27 mouse cellular contexts compared by ENCODE assay signal in the genomic region with DNA sequence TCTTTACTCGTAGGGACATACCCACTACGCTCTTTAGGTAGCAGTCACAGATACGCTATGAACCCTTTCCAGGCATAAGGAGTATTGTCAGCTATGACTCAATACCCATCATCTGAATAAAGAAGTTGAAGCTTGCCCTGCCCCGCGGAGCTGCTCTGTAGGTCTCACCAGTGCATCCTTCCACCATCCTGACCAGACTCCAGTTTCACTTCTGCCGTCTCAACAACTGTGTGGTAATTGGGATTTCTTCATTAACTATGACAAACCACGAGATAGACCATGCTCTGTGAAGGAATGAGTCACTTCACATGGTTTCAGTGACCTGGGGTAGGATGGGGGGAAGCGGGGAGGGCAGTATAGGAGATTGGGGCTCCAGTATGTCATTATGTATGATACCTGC.
DNase-seq lines count a peak whose midpoint lies in the region; ATAC-seq lines count a peak whose summit lies in the region.
"Had no signal": no experiment of that assay in that cellular context is flagged by ENCODE, and none has a peak within 500 bp of the region (broad histone marks: within the 10 kb centered on the region; RNA-seq: fewer than 3 reads in every experiment).

No protein-coding gene starts in this region.

- no peak for DNase-seq in liver, embryonic 11.5 days (ENCODE audit: low spot score)
- peak; percentile 56 to 62 for DNase-seq in B cell, adult 2 months
- peak; percentile 33 for DNase-seq in c-Kit-positive CD71-negative TER-119-negative erythroid progenitor cells, embryonic 14.5 days (ENCODE audit: low read depth)
- peak; percentile 71 to 79 for DNase-seq in monocyte, adult 2 months (ENCODE audit: low read depth in 1 of 2, low spot score in 2 of 2)
- no peak for DNase-seq in forebrain, embryonic 14.5 days (ENCODE audit: low spot score)
- DNase-seq in heart, postnatal 10 days, result no peak
- no peak for DNase-seq in retina, embryonic 14.5 days (ENCODE audit: low spot score)
- DNase-seq: adrenal gland, postnatal 10 days; cerebellum, adult 8-10 months; forebrain, postnatal 0 days; heart, postnatal 14 days; kidney, adult 11 months; kidney, postnatal 4 days; left cerebral cortex, postnatal 4 days; lung, embryonic 14.5 days; right cerebral cortex, postnatal 14 days; thymus, adult 2 months; thymus, postnatal 4 days had no signal

- no peak overlapping the region for H3K9ac ChIP-seq in liver, embryonic 16.5 days (ENCODE audit: low read depth, low read length)
- no peak overlapping the region for H3K9ac ChIP-seq in liver, embryonic 11.5 days (ENCODE audit: low read depth, low read length)
- H3K9ac ChIP-seq in forebrain, embryonic 14.5 days (ENCODE audit: low read length), result no peak overlapping the region
- H3K9ac ChIP-seq: forebrain, postnatal 0 days; heart, embryonic 12.5 days; hindbrain, embryonic 13.5 days; kidney, embryonic 15.5 days; limb, embryonic 15.5 days; lung, embryonic 14.5 days had no signal

- ATAC-seq in liver, embryonic 16.5 days (ENCODE audit: low read depth), result peak; percentile 23; the same call in 1 of the 2 replicates
- ATAC-seq in liver, embryonic 11.5 days (replicated peaks; ENCODE audit: low FRiP score), result no peak
- no peak for ATAC-seq in forebrain, embryonic 14.5 days
- ATAC-seq: forebrain, postnatal 0 days had no signal

- no peak overlapping the region for H3K27ac ChIP-seq in liver, embryonic 16.5 days (ENCODE audit: low read length)
- no peak overlapping the region for H3K27ac ChIP-seq in liver, embryonic 11.5 days (ENCODE audit: low read depth, low read length)
- no peak overlapping the region for H3K27ac ChIP-seq in forebrain, embryonic 14.5 days (ENCODE audit: low read depth, low read length)
- H3K27ac ChIP-seq: embryonic facial prominence, embryonic 10.5 days; forebrain, embryonic 10.5 days; hindbrain, embryonic 13.5 days; kidney, embryonic 15.5 days; limb, embryonic 15.5 days; stomach, postnatal 0 days had no signal

- no peak overlapping the region for H3K4me2 ChIP-seq in liver, embryonic 16.5 days (ENCODE audit: low read depth, low read length)
- no peak overlapping the region for H3K4me2 ChIP-seq in liver, embryonic 11.5 days
- no peak overlapping the region for H3K4me2 ChIP-seq in forebrain, embryonic 14.5 days (ENCODE audit: low read length)
- H3K4me2 ChIP-seq: heart, embryonic 12.5 days; hindbrain, embryonic 13.5 days; kidney, embryonic 15.5 days; limb, embryonic 15.5 days; lung, embryonic 14.5 days; midbrain, embryonic 11.5 days had no signal

- no peaks in the 10 kb centered on the region for H3K36me3 ChIP-seq in liver, embryonic 16.5 days (ENCODE audit: control insufficient read depth, insufficient read depth)
- no peaks in the 10 kb centered on the region for H3K36me3 ChIP-seq in liver, embryonic 11.5 days (ENCODE audit: control insufficient read depth, insufficient read depth, low read length)
- no peaks in the 10 kb centered on the region for H3K36me3 ChIP-seq in forebrain, embryonic 14.5 days (ENCODE audit: control insufficient read depth, insufficient read depth, low read length)
- H3K36me3 ChIP-seq: embryonic facial prominence, embryonic 10.5 days; forebrain, embryonic 10.5 days; heart, embryonic 12.5 days; hindbrain, embryonic 13.5 days; kidney, embryonic 15.5 days; limb, embryonic 15.5 days had no signal

- no peaks in the 10 kb centered on the region for H3K27me3 ChIP-seq in liver, embryonic 16.5 days (ENCODE audit: control insufficient read depth, insufficient read depth, low read depth, low read length)
- no peaks in the 10 kb centered on the region for H3K27me3 ChIP-seq in liver, embryonic 11.5 days (replicated peaks; ENCODE audit: control insufficient read depth, insufficient read depth, low read length)
- no peaks in the 10 kb centered on the region for H3K27me3 ChIP-seq in forebrain, embryonic 14.5 days (replicated peaks; ENCODE audit: control insufficient read depth, insufficient read depth, low read length)
- H3K27me3 ChIP-seq: hindbrain, embryonic 13.5 days; kidney, embryonic 15.5 days; limb, embryonic 15.5 days had no signal

- H3K4me3 ChIP-seq in liver, embryonic 16.5 days (ENCODE audit: low read depth, low read length), result no peak overlapping the region
- H3K4me3 ChIP-seq in liver, embryonic 11.5 days (ENCODE audit: low read depth, low read length), result no peak overlapping the region
- no peak overlapping the region for H3K4me3 ChIP-seq in forebrain, embryonic 14.5 days (ENCODE audit: low read depth, low read length)
- H3K4me3 ChIP-seq: embryonic facial prominence, embryonic 10.5 days; forebrain, embryonic 10.5 days; heart, embryonic 12.5 days; hindbrain, embryonic 13.5 days; kidney, embryonic 15.5 days; limb, embryonic 15.5 days had no signal

- H3K4me1 ChIP-seq in liver, embryonic 16.5 days (ENCODE audit: control insufficient read depth, low read depth, low read length), result no peaks in the 10 kb centered on the region
- peaks cover 10% of the 10 kb centered on the region; the same call in 1 of the 2 replicates for H3K4me1 ChIP-seq in liver, embryonic 11.5 days (replicated peaks; ENCODE audit: control insufficient read depth, insufficient read depth, low read length)
- H3K4me1 ChIP-seq in forebrain, embryonic 14.5 days (ENCODE audit: control insufficient read depth, insufficient read depth, low read length), result no peaks in the 10 kb centered on the region
- H3K4me1 ChIP-seq: hindbrain, embryonic 13.5 days had no signal

- H3K9me3 ChIP-seq in liver, embryonic 16.5 days (replicated peaks; ENCODE audit: control insufficient read depth, low read length), result no peaks in the 10 kb centered on the region
- H3K9me3 ChIP-seq in liver, embryonic 11.5 days (ENCODE audit: control insufficient read depth, low read length), result no peaks in the 10 kb centered on the region
- no peaks in the 10 kb centered on the region for H3K9me3 ChIP-seq in forebrain, embryonic 14.5 days (replicated peaks; ENCODE audit: control insufficient read depth, low read length)
- H3K9me3 ChIP-seq: embryonic facial prominence, embryonic 10.5 days; forebrain, embryonic 10.5 days; heart, embryonic 12.5 days; hindbrain, embryonic 13.5 days; kidney, embryonic 15.5 days; limb, embryonic 15.5 days had no signal

- intact Hi-C loops in heart, postnatal 10 days (cut with DNase I), result no loop called here

- WGBS in liver, embryonic 16.5 days (ENCODE audit: insufficient replicate concordance), result 66% methylated on average over 8 of the region's 8 CpGs
- WGBS in liver, embryonic 11.5 days, result 79% methylated on average over 8 of the region's 8 CpGs
- WGBS in forebrain, embryonic 14.5 days, result 93% methylated on average over 8 of the region's 8 CpGs

Comparison
In these comparisons a context has a peak if more than half of its experiments do, and no peak if none do; other contexts are left out.
1. DNase-seq: peak in B cell, adult 2 months (2 of 2), c-Kit-positive CD71-negative TER-119-negative erythroid progenitor cells, embryonic 14.5 days (single experiment) and monocyte, adult 2 months (2 of 2); none in liver, embryonic 11.5 days (single experiment), forebrain, embryonic 14.5 days (single experiment), heart, postnatal 10 days (0 of 2) and retina, embryonic 14.5 days (single experiment).